Mouse (Mus musculus): ENCODE results near the gene Ppp1r21.

The Ppp1r21 gene

GRCm38 (mm10) chr17:88530236-88530619, 310 bp downstream of the Ppp1r21 start:
- DNase-seq (ENCODE audit: extremely low read depth, low read depth): peak; percentile 27

GRCm38 (mm10) chr17:88530667-88531066, 749 bp downstream of the Ppp1r21 start:
- DNase-seq (ENCODE audit: extremely low read depth, low read depth): no peak

GRCm38 (mm10) chr17:88531176-88531575, 1.3 kb downstream of the Ppp1r21 start:
- no peak for DNase-seq (ENCODE audit: extremely low read depth, low read depth)

- no peak for DNase-seq (ENCODE audit: extremely low read depth, low read depth)
Measured at GRCm38 (mm10) chr17:88537842-88538430, 8.0 kb downstream of the Ppp1r21 start.

GRCm38 (mm10) chr17:88542771-88543416, 13.0 kb downstream of the Ppp1r21 start:
- DNase-seq (ENCODE audit: extremely low read depth, low read depth): no peak

- no peak for DNase-seq (ENCODE audit: extremely low read depth, low read depth)
Measured at GRCm38 (mm10) chr17:88543417-88543782, 13.5 kb downstream of the Ppp1r21 start.

GRCm38 (mm10) chr17:88545217-88545784, 15.4 kb downstream of the Ppp1r21 start:
- DNase-seq (ENCODE audit: extremely low read depth, low read depth): no peak

GRCm38 (mm10) chr17:88546745-88547144, 16.8 kb downstream of the Ppp1r21 start:
- DNase-seq (ENCODE audit: extremely low read depth, low read depth): no peak

GRCm38 (mm10) chr17:88549411-88550191, 19.7 kb downstream of the Ppp1r21 start:
- DNase-seq (ENCODE audit: extremely low read depth, low read depth): no peak

GRCm38 (mm10) chr17:88550351-88550750, 20.4 kb downstream of the Ppp1r21 start:
- DNase-seq (ENCODE audit: extremely low read depth, low read depth): no peak

- peak; percentile 20 for DNase-seq (ENCODE audit: extremely low read depth, low read depth)
Measured at GRCm38 (mm10) chr17:88550981-88551940, 21.3 kb downstream of the Ppp1r21 start.

- DNase-seq (ENCODE audit: extremely low read depth, low read depth): no peak
Measured at GRCm38 (mm10) chr17:88552556-88552955, 22.6 kb downstream of the Ppp1r21 start.

- DNase-seq (ENCODE audit: extremely low read depth, low read depth): no peak
Measured at GRCm38 (mm10) chr17:88553001-88553449, 23.1 kb downstream of the Ppp1r21 start.

GRCm38 (mm10) chr17:88553473-88554087, 23.7 kb downstream of the Ppp1r21 start:
- DNase-seq (ENCODE audit: extremely low read depth, low read depth): no peak

GRCm38 (mm10) chr17:88556176-88556575, 26.3 kb downstream of the Ppp1r21 start:
- DNase-seq (ENCODE audit: extremely low read depth, low read depth): no peak

GRCm38 (mm10) chr17:88556688-88557087, 26.8 kb downstream of the Ppp1r21 start:
- no peak for DNase-seq (ENCODE audit: extremely low read depth, low read depth)

- no peak for DNase-seq (ENCODE audit: extremely low read depth, low read depth)
Measured at GRCm38 (mm10) chr17:88558168-88558842, 28.4 kb downstream of the Ppp1r21 start.

GRCm38 (mm10) chr17:88563611-88564010, 33.7 kb downstream of the Ppp1r21 start:
- DNase-seq (ENCODE audit: extremely low read depth, low read depth): no peak

GRCm38 (mm10) chr17:88569807-88570540, 40.1 kb downstream of the Ppp1r21 start:
- no peak for DNase-seq (ENCODE audit: extremely low read depth, low read depth)
